Comparison of ENCODE assay signal across 10 mouse cellular contexts in genomic region chr2:66727585-66727974, GRCm38 (mm10). TPM values are rescaled to one million over a fixed set of nuclear protein-coding genes. Genes with fewer than 3 reads are reported as not detected.
"Had no signal": no experiment of that assay in that cellular context is flagged by ENCODE, and none has a peak within 500 bp of the region (broad histone marks: within the 10 kb centered on the region; RNA-seq: fewer than 3 reads in every experiment).

No protein-coding gene starts in this region.

- H3K4me1 ChIP-seq: limb, embryonic 13.5 days; midbrain, embryonic 12.5 days; neural tube, embryonic 15.5 days had no signal

- DNase-seq: kidney, postnatal 25 days; left cerebral cortex, postnatal 4 days; lung, adult 18-20 months; right cerebral cortex, postnatal 25 days; thymus, postnatal 14 days had no signal

- H3K4me3 ChIP-seq: limb, embryonic 13.5 days; midbrain, embryonic 12.5 days; neural tube, embryonic 15.5 days had no signal

- H3K27ac ChIP-seq: limb, embryonic 13.5 days; liver, embryonic 14.5 days; midbrain, embryonic 12.5 days; neural tube, embryonic 15.5 days had no signal

- H3K27me3 ChIP-seq: limb, embryonic 13.5 days; midbrain, embryonic 12.5 days; neural tube, embryonic 15.5 days had no signal

- H3K4me2 ChIP-seq: limb, embryonic 13.5 days; midbrain, embryonic 12.5 days; neural tube, embryonic 15.5 days had no signal

- H3K9ac ChIP-seq: limb, embryonic 13.5 days; liver, embryonic 14.5 days; midbrain, embryonic 12.5 days; neural tube, embryonic 15.5 days had no signal

- H3K9me3 ChIP-seq: limb, embryonic 13.5 days; midbrain, embryonic 12.5 days; neural tube, embryonic 15.5 days had no signal

- H3K36me3 ChIP-seq: limb, embryonic 13.5 days; midbrain, embryonic 12.5 days; neural tube, embryonic 15.5 days had no signal

RNA-seq across cellular contexts. Expression of gene Scn7a, which starts 57.1 kb away (rescaled TPM):
- total RNA-seq: megakaryocyte-erythroid progenitor cell, adult 5-6 weeks had no signal
